Mouse (Mus musculus) small intestine, adult 2 months (tissue): ENCODE results near the gene Aipl1.

Experiments used
- CTCF ChIP-seq: fragments of 200-500 bp; IDR thresholded peaks from 2 replicates; pipeline ENCODE4 v1.5.1; 2012; ENCODE audit warnings: low read depth, mild to moderate bottlenecking, control low read depth, inconsistent platforms, low read length, moderate library complexity, mixed read lengths; ENCODE audit not compliant: insufficient replicate concordance, insufficient read length; ENCODE audit errors: extremely low read depth
- POLR2A ChIP-seq: fragments of 200-500 bp; IDR thresholded peaks from 2 replicates; pipeline ENCODE4 v1.6.1; 2012; ENCODE audit warnings: low read depth, mild to moderate bottlenecking, control low read depth, inconsistent platforms, low read length, moderate library complexity

DNA sequence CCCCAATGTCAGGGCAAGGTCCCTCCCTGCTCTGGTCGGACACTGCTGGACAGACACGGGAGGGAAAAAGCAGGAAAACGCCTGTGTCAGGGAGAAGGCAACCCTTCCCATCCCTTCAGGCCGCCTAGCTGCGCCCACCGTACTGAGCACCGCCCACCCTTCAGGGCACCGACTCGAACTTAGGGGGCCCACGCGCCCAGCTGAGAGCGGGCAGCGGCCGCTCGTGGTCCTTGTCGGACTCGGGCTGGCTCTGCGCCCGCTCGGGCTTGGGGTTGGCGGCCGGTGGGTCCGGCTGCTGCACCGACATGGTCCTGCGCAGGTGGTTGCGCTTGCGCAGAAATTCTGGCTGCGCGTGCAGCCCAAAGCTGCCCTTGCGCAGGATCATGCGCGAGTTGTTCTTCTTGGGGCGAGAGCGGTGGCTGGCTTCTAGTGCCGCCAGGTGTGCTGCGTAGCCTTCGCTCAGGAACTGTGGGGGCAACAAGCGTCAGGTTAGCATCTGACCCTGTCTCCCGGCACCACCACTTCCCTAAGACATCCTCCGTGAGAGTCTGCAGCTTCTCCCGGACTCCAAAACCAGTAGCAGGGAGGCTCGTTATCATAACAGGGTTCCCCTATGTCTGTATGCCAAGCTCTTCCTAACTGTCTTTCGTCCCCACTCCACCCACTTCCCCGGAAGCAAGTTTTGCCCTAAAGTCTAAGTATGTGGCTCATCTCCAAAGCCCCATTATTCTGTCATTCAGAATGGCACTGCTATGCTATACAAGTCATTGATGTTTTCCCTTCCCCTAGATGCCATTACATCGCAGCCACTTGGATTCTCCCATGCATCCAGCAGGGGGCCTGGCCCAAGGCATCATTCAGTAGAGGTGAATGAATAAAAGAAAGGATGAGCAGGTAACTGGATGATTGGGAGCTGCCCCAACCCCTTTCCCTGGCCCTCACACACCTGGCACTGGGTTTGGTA, 13.9 kb upstream of the Aipl1 start:
- TF ChIP-seq POLR2A (no peak), CTCF (no peak)
